In genomic region chr1:76535522-76535956, GRCm38 (mm10) we compare ENCODE assay signal across 14 mouse cellular contexts.
DNase-seq lines count a peak whose midpoint lies in the region; ATAC-seq lines count a peak whose summit lies in the region.
"Had no signal": no experiment of that assay in that cellular context is flagged by ENCODE, and none has a peak within 500 bp of the region (broad histone marks: within the 10 kb centered on the region; RNA-seq: fewer than 3 reads in every experiment).

No protein-coding gene starts in this region.

- no peak overlapping the region for H3K9ac ChIP-seq in forebrain, embryonic 11.5 days (ENCODE audit: low read length)
- no peak overlapping the region for H3K9ac ChIP-seq in intestine, embryonic 15.5 days

- H3K27me3 ChIP-seq in forebrain, embryonic 11.5 days (ENCODE audit: control insufficient read depth, insufficient read depth, low read length): no peaks in the 10 kb centered on the region
- no peaks in the 10 kb centered on the region for H3K27me3 ChIP-seq in intestine, embryonic 15.5 days (replicated peaks)
- H3K27me3 ChIP-seq: CH12.LX had no signal

- H3K4me1 ChIP-seq in forebrain, embryonic 11.5 days (replicated peaks; ENCODE audit: control insufficient read depth, insufficient read depth, low read length): no peaks in the 10 kb centered on the region
- H3K4me1 ChIP-seq in intestine, embryonic 15.5 days (replicated peaks): no peaks in the 10 kb centered on the region

- peak; percentile 7 for DNase-seq in kidney, postnatal 10 days
- DNase-seq in kidney, postnatal 4 days: no peak
- DNase-seq in adrenal gland, adult 2 months: peak; percentile 76
- peak; percentile 55 for DNase-seq in forebrain, embryonic 11.5 days (ENCODE audit: low spot score)
- peak; percentile 14 for DNase-seq in kidney, postnatal 14 days
- no peak for DNase-seq in left cerebral cortex, adult 9 months (ENCODE audit: low spot score in 2 of 2)
- DNase-seq in right cerebral cortex, postnatal 4 days: no peak
- DNase-seq: cerebellum, adult 11-12 months; spleen, adult 18-20 months; thymus, postnatal 4 days had no signal

- H3K4me2 ChIP-seq in forebrain, embryonic 11.5 days (ENCODE audit: low read depth, low read length, severe bottlenecking): no peak overlapping the region
- no peak overlapping the region for H3K4me2 ChIP-seq in intestine, embryonic 15.5 days (replicated peaks)

- no peaks in the 10 kb centered on the region for H3K36me3 ChIP-seq in forebrain, embryonic 11.5 days (ENCODE audit: control insufficient read depth, insufficient read depth, low read length)
- H3K36me3 ChIP-seq in intestine, embryonic 15.5 days: no peaks in the 10 kb centered on the region

- no peaks in the 10 kb centered on the region for H3K9me3 ChIP-seq in forebrain, embryonic 11.5 days (ENCODE audit: control insufficient read depth, low read length)
- H3K9me3 ChIP-seq in intestine, embryonic 15.5 days: no peaks in the 10 kb centered on the region

- no peak overlapping the region for H3K4me3 ChIP-seq in forebrain, embryonic 11.5 days (ENCODE audit: low read depth, low read length)
- H3K4me3 ChIP-seq in intestine, embryonic 15.5 days (replicated peaks): no peak overlapping the region
- H3K4me3 ChIP-seq: myocyte had no signal

- 36% methylated on average over 4 of the region's 4 CpGs for WGBS in forebrain, embryonic 11.5 days
- WGBS in intestine, embryonic 15.5 days: 69% methylated on average over 4 of the region's 4 CpGs

- no peak overlapping the region for H3K27ac ChIP-seq in forebrain, embryonic 11.5 days (ENCODE audit: low read depth, low read length)
- H3K27ac ChIP-seq in intestine, embryonic 15.5 days: no peak overlapping the region

- no peak; the same call in 1 of the 2 replicates for ATAC-seq in forebrain, embryonic 11.5 days (replicated peaks; ENCODE audit: low FRiP score)
- no peak for ATAC-seq in intestine, embryonic 15.5 days
- ATAC-seq: lung, postnatal 0 days had no signal

Comparison
In these comparisons a context has a peak if more than half of its experiments do, and no peak if none do; other contexts are left out.
1. DNase-seq: peak in kidney, postnatal 10 days (single experiment), adrenal gland, adult 2 months (single experiment), forebrain, embryonic 11.5 days (single experiment) and kidney, postnatal 14 days (single experiment); none in kidney, postnatal 4 days (0 of 2), left cerebral cortex, adult 9 months (0 of 2) and right cerebral cortex, postnatal 4 days (single experiment).